Mouse (Mus musculus): ENCODE data around the gene Rsl24d1. TPM values are rescaled to one million over a fixed set of nuclear protein-coding genes. Genes with fewer than 3 reads are reported as not detected.
A peak's percentile ranks its signal among the peaks of the same experiment; 100 is the strongest.
"Not testable (repeated sequence)": the region's sequence is repeated elsewhere in the genome, so short reads cannot be mapped to it uniquely, and the experiment has no call there.

Gene Rsl24d1
- 10 to 100 TPM; 55.7 to 62.4 TPM for total RNA-seq (2021)

DNA sequence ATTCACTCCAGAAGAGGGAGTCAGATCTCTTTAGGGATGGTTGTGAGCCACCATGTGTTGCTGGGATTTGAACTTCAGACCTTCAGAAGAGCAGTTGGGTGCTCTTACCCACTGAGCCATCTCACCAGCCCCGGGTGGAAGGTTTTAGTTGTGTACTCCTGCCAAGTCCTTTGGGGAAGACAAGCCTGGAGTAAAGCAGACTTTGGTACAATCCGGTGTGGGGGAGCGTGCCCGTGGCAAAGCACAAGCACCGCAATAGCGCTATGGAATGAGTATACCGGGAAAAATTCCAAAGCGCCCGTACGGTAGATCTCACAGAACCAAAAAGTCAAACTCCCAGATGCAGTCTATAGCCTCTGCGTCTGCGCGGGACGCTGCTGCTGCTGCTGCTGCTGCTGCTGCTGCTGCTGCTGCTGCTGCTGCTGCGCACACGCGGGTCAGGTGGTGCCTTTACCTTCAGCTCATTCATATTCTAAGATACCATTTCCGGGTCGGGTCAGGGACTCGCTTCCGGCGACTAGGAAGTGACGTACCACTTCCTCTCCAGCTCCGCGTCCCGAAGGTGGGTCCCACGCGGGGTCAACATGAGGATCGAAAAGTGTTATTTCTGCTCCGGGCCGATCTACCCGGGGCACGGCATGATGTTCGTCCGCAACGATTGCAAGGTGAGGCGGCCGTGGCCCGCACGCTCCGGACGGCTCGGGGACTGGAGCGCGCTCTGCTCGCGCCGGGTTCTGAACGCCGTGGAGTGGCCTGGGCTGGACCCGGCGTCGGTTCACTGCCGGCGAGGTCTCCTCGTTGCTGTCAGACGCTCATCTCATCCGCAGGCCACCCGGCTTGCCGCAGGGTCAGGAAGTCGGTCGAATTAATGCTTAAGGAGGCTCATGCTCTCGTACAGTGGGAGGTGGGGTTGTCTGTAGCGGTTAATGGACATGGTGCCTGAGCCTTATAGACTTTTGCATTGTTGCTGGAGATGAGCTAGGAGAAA is at the start of gene Rsl24d1:
TSS of gene Rsl24d1 (plus strand) at position 508 of the 988 bp plus-strand sequence.
- intact Hi-C loops (cut with DNase I): no loop called here
- DNase-seq (ENCODE audit: low spot score in 2 of 2): peak; percentile 93 to 98

DNA sequence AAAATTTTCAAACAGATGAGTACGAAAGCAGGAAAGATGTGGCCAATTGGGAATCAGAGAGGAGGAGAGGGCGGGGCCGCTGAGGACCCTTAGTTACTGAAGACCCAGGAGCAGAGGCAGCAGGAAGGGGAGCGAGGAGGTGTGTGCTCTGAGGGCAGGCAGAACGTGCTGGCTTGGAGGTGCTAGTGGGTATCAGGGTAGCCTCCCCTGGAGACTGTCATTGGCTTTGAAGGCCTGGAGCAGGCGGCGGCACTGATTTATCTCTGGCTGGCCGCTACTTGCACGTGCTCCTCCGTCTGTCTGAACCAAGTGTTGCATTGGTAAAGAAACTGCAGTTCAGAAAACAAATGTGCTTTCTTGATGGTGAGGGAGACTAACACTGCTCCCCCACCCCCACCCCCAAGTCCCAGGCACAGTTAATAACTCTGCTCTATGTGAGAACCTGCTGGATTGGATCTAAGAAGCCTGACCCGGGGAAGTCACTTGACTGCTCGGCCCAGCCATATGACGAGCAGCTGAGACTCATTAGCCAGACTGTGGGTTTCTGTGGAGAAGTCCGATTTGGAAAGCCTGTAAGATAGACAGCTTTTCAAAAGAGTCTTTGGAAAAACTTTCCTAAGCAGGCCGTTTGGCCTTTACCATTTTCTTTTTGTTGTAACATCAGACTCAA is 49.5 kb upstream of the Rsl24d1 start:
- intact Hi-C loops (cut with DNase I): no loop called here
- DNase-seq (ENCODE audit: low spot score in 2 of 2): no peak

DNA sequence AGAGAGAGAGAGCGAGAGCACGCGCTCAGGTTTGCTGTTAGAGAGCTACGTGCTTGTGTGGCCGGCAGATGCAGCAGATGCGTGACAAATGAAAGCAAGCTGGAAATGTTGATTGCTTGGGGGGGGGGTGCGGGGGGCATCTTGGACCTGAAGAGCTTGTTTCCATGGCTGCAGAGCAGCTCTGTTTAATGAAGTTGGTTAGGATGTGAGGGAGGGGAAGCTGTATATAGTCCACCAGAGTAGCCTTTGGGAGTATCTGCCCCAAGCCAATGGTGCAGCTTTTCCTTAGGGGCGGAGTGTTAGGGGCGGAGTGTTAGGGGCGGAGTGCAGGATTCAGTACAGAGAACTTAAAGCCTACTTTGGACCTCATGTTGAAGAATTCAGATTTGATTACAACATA is 46.1 kb upstream of the Rsl24d1 start:
- no peak for DNase-seq (ENCODE audit: low spot score in 2 of 2)
- intact Hi-C loops (cut with DNase I): no loop called here

DNA sequence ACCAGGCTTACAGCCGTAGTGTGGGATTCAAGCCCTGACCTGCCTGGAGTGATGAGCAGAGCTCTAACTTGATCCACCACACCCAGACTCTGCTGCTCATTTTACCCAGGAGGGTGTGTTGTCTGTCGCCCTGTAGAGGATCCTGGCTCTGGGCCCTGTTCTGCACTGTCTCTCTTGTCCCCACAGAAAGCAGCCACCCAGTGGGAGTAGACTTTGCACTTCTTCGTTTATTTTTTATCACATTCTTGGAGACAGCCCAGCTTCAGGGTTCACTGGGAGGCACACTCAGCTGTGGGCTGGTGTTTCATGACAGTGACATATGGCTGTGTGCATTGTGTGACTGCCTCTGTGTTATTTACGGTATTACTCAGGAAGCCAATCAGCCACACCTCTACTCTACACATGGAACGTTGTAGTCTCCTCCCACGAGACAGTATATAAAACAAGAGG is 45.0 kb upstream of the Rsl24d1 start:
- peak; percentile 65 to 93 for DNase-seq (ENCODE audit: low spot score in 2 of 2)
- intact Hi-C loops (cut with DNase I): loop anchor here (1.0 kb wide), 1 partner anchor 100 kb away; no protein-coding TSS in a partner anchor

DNA sequence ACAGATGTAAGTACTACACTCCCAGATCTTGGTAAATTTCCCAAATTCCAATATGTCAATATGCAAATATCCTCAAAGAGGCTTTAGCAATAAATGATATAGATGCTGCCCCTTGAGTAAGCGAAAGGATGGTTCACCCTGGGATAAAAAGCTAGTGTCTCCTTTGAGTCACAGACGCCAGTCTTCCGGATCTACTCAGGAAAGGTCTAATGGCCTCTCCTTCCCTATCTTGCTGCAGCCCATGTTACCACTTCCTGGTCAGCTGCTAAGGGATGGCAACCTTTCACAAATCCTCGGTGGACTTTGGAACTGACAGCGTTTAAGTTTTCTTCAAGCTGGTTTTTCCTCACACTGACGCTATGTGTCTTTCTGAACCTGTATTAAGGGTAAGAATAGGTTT is 44.5 kb upstream of the Rsl24d1 start:
- intact Hi-C loops (cut with DNase I): loop anchor here (1.0 kb wide), 1 partner anchor 100 kb away; no protein-coding TSS in a partner anchor
- DNase-seq (ENCODE audit: low spot score in 2 of 2): no peak

DNA sequence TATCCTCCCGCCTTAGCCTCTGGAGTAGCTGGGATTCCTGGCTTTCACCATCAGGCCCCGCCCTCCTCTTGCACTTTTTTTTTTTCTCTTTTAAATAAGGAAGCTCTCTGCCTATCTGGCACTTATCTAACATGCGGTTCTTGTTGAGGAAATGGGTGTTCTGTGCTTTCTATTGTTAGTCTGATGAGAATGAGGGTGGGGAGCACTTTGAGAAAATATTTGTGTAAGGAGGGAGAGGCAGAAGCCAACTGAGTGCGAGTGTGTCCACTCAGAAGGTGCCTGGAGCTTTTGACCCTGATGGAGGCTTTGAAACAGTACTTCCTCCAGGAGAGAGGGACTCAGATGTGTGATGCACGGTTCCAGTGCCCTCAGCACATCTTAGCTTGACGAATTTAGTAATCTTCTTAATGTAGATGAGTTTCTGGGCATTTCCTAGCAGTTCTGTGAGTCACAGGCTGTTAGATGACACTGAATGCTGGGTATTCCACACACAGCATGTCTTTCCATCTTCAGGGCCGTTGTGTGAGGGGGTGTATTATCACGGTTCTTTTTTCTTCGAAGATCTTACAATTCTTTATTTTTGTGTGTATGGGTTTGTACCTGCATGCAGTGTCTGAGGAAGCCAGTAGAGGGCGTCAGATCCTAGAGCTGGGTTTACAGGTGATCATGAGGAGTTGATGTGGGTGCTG is 42.1 kb upstream of the Rsl24d1 start:
- intact Hi-C loops (cut with DNase I): loop anchor here (5.0 kb wide), 1 partner anchor 201 kb away; no protein-coding TSS in a partner anchor

DNA sequence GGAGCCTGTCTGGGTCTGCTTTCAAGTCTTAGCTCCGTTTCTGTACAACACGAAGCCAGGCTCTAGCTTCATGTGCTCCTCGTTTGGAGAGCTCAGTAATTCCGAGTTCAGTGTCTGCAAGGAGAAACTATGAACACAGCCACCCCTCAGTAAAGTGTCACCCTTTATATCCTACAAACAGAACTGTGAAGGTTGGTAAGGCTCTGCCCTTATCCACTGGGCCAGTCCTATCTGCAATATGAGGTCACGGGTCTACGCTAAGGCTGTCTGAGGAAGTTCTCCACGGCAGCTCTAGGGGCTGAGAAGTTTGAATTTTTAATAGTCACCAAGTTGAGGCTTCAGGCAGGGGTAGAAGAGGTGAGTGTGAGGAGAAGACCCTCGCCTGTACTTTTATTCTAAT is 40.8 kb upstream of the Rsl24d1 start:
- intact Hi-C loops (cut with DNase I): loop anchor here (5.0 kb wide), 1 partner anchor 200 kb away; no protein-coding TSS in a partner anchor
- no peak for DNase-seq (ENCODE audit: low spot score in 2 of 2)

More for the DNA sequence above, 42.1 kb upstream of the Rsl24d1 start:
- DNase-seq (ENCODE audit: low spot score in 2 of 2): peak in 1 of 2 experiments; percentile 76

DNA sequence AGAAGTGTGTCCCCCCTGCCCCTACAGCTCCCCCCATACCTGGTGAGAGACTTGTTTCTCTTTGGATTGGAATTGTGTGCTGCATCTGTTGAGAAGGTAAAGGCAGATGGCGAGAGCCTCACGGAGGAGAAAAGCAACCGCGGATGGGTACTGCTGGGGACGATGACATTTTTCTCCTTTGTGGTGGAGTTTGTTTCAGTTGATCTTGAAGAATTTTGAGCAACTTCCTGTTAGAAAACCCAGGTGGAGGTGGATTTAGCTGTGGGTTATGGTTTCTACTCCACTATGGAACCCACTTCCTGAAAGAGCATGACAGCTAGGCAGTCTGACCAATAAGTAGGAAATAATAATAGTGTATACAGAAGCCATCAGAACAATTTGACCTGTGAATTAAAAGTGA is 40.1 kb upstream of the Rsl24d1 start:
- intact Hi-C loops (cut with DNase I): loop anchor here (5.0 kb wide), 1 partner anchor 199 kb away; no protein-coding TSS in a partner anchor
- DNase-seq (ENCODE audit: low spot score in 2 of 2): no peak

DNA sequence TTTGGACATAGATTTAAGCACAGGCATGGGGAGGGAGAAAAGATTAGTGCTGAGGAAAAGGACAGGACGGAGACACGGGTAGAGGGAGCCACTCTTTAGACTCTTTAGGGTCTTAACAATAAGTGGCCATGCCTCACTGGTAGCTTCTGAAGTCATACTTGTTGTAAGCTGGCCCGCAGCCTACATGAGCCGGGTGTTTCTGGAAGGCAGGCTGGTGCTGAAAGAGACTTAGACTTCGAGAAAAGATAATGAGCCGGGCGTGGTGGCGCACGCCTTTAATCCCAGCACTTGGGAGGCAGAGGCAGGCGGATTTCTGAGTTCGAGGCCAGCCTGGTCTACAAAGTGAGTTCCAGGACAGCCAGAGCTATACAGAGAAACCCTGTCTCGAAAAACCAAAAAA is 33.9 kb upstream of the Rsl24d1 start:
- DNase-seq (ENCODE audit: low spot score in 2 of 2); intact Hi-C loops (cut with DNase I): not testable (repeated sequence)

DNA sequence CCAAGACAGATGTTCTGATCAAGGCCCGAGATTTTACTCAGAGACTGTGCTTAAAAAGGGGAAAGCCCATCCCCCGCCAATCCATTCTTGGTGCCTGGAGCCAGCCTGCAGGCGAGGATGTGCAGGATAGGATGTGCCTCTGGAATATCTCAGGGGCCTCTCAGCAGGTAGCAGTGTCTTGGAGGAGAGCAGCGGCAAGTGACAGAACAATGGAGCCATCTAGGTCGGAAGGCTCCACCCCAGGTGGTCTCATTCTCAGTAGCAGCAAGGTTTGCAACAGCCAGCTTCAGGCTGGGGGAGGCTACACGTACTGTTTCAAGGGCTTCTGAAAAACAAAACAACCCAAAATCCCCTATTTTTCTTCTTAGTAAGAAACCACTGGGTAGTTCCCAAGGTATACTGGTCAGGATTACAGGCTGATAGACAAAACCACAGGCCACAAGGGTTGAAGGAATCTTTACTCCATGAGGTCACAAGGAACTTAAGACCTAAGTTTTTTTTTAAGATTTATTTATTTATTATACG is 33.4 kb upstream of the Rsl24d1 start:
- intact Hi-C loops (cut with DNase I): no loop called here

DNA sequence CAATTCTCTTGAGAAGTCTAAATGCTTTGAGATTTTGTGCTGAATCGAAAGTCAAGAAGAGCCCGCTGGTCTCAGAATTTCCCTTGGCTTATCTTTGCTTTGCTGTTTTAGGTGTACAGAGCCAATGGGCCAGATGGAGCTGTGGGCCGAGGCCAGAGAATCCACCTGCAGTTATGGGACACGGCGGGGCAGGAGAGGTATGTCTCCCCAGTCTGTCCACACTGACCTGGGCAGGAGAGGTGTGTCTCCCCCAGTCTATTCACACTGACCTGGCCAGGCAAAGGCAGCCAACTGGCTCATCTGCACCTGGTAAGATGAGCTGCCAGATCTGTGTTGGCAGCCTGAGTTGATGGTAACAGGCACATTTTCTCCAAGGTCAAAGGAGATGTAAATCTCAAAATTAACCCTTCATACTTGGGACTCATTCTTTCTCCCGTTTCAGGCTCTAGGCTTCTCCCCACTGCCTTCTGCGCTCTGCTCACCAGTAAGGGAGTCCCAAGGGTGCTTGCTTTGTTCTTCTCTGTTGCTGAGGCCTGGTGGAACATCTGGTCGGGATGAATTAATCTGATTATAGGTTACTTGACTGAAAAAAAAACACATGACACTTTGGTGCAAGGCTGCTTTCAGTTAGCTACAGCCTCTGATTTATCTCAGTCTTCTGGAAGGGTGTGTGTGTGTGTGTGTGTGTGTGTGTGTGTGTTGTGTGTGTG is 30.8 kb upstream of the Rsl24d1 start:
- intact Hi-C loops (cut with DNase I): no loop called here
- no peak for DNase-seq (ENCODE audit: low spot score in 2 of 2)

More for the DNA sequence above, 33.4 kb upstream of the Rsl24d1 start:
- no peak for DNase-seq (ENCODE audit: low spot score in 2 of 2)

DNA sequence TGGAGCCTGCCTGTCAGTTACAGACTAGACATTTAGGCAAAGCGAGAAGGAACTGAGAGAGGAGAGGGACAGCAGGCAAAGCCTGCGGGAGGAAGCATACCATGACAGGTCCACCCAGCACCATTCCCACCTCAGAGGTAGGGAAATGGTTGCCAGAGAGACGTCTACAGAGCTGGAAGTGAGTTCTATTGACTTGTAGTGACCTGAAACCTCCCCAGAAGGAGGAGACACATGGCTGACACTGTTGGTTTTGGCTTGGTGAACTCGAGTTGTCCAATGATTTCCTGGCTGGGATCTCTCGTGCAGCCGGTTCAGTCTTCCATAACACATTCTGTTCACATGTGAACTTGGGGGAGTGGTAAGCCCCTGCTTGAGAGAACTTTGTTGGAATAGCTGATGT is 29.3 kb upstream of the Rsl24d1 start:
- no peak for DNase-seq (ENCODE audit: low spot score in 2 of 2)
- intact Hi-C loops (cut with DNase I): no loop called here

DNA sequence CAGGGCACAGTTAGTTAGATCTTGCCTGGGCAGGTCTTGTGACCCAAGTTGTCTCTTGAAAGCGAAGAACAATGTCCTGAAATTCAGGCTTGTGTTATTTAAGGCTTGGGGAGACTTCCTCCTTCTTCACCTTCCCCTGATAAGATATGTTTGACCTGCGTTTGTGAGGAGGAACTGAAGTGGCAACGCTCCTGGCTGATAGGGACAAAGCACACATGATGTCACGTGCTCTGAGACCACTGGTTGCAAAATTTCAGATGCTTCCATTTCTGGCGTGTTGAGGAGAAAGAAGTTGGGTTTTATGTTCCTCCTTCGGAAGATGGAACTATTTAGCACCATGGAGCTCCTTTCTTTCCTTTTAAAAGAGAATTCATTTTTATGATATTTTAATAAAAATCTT is 27.4 kb upstream of the Rsl24d1 start:
- DNase-seq (ENCODE audit: low spot score in 2 of 2): no peak
- intact Hi-C loops (cut with DNase I): no loop called here

DNA sequence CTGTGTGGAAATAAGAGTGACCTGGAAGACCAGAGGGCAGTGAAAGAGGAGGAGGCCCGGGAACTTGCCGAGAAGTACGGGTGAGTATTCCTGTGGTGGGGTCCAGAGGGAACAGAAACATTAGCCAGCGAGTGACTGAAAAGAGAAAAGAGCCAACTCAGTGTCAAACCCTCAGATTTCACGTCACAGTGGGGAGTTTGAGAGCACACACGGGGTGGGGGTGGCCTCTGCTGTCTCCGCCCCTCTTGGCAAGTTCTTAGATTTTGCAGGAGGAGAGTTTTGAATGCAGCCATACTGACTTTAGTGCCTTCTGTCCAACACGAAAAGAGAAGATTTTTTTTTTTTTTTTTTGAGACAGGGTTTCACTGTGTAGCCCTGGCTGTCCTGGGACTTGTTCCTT is 26.1 kb upstream of the Rsl24d1 start:
- DNase-seq (ENCODE audit: low spot score in 2 of 2): no peak
- intact Hi-C loops (cut with DNase I): no loop called here

DNA sequence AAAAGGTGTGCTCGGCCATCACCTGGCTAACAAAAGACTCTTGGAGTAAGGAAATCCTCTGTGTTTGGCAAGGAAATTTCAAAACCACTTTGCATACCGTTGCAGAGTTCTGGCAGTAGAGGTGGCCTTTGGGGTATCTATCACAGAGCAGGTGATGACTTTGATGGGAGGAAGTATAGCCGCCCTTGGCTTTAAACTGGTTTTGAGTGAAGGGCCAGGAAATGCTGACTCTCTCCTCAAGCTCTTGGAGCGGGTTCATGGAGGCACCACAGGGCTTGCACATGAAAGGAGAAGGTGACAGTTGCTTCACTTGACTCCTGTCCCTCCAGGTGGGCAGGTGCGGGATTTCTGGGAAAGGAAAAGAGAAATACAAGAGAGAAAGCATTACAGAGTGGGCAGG is 25.6 kb upstream of the Rsl24d1 start:
- no peak for DNase-seq (ENCODE audit: low spot score in 2 of 2)
- intact Hi-C loops (cut with DNase I): no loop called here

DNA sequence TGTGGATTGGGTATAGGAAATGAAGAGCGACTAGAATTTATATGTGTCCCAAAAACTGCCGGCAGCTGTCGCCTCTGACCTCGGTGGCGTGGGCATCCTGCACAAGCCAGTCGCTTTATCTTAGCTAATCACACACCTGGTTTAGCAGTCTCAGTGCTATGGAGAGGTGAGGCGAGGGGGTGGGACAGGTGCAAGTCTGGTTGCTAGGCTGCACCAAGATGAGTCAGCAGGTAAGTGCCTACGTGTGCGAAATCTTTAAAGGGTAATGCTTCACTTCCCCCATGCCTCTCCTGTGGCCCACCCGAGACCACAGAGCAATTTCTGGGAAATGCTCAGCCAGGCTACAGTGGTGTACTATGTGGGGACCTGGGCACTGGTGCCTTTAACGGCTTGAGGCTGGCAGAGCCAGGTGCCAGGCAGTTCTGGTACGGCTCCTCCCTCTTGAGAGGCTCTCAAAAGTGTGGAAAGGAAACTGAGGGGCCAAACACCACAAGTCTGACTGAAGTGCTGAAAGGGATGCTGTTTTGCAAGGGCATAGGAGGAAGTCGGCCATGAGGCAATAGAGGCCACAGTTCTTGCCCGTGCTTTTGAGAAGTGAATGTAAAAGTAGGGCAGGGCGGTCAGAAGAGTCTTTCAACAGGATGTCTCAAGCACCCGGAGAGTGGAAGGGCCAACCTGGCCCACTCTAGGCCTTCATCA is 23.9 kb upstream of the Rsl24d1 start:
- intact Hi-C loops (cut with DNase I): no loop called here
- DNase-seq (ENCODE audit: low spot score in 2 of 2): peak; percentile 25 to 27

DNA sequence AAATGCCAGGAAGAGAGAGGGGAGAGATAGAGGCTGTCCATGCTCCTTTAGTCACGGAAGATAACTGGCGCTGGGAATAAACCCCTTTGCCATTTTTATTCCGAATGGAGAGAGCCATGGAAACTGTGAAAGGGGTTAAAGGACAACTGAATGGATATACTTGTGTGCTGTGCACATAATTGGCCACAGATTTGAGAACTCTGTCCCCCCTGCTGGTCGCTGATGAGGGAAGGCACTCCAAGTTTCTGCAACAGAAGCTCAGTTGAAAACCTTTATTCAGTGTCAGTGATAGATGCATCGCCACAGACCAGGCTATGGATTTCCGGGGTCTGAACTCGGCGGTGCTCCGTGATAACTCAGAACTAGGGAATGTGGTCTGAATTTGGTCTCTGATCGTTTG is 23.1 kb upstream of the Rsl24d1 start:
- no peak for DNase-seq (ENCODE audit: low spot score in 2 of 2)
- intact Hi-C loops (cut with DNase I): loop anchor here (2.0 to 10.0 kb wide), 3 partner anchors 63 to 325 kb away; no protein-coding TSS in a partner anchor

DNA sequence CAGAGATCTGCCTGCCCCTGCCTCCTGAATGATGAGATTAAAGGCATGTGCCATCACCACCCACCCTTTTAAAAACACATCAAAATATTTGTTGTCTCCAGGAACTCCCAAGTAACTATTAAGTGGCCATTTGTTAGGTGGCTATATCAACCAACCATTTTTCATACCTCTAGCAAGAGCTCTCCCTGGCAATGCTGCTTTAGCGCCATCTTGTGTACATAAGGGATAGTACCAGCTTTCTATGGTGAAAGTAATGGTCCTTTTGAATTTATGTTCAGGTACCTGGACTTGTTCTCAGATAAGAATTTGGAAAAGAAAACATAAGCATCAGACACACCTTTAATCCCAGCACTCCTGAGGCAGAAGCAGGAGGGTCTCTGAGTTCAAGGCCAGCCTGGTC is 21.5 kb upstream of the Rsl24d1 start:
- DNase-seq (ENCODE audit: low spot score in 2 of 2): peak; percentile 45 to 61
- intact Hi-C loops (cut with DNase I): loop anchor here (1.0 to 10.0 kb wide), 4 partner anchors 47 to 327 kb away; partner anchors contain the start of gene Rab27a
